Comparison of ENCODE assay signal across 13 mouse cellular contexts in genomic region chr14:77633172-77633542, GRCm38 (mm10).
"Had no signal": no experiment of that assay in that cellular context is flagged by ENCODE, and none has a peak within 500 bp of the region (broad histone marks: within the 10 kb centered on the region; RNA-seq: fewer than 3 reads in every experiment).

No protein-coding gene starts in this region.

- H3K4me2 ChIP-seq: intestine, embryonic 15.5 days; kidney, embryonic 15.5 days; limb, embryonic 13.5 days; stomach, embryonic 15.5 days had no signal

- H3K27ac ChIP-seq: kidney, embryonic 15.5 days; limb, embryonic 13.5 days; liver, embryonic 14.5 days had no signal

- H3K27me3 ChIP-seq: intestine, embryonic 15.5 days; kidney, embryonic 15.5 days; limb, embryonic 13.5 days; stomach, embryonic 15.5 days had no signal

- H3K9me3 ChIP-seq: intestine, embryonic 15.5 days; kidney, embryonic 15.5 days; limb, embryonic 13.5 days; stomach, embryonic 15.5 days had no signal

- H3K4me3 ChIP-seq: intestine, embryonic 15.5 days; kidney, embryonic 15.5 days; limb, embryonic 13.5 days; stomach, embryonic 15.5 days had no signal

- DNase-seq: kidney, adult 2 months; kidney, postnatal 14 days; left cerebral cortex, postnatal 4 days; lung, adult 18-20 months; lung, postnatal 14 days; right cerebral cortex, postnatal 14 days; thymus, adult 2 months; thymus, postnatal 25 days had no signal

- H3K36me3 ChIP-seq: intestine, embryonic 15.5 days; kidney, embryonic 15.5 days; limb, embryonic 13.5 days; stomach, embryonic 15.5 days had no signal

- H3K9ac ChIP-seq: intestine, embryonic 15.5 days; kidney, embryonic 15.5 days; limb, embryonic 13.5 days; liver, embryonic 14.5 days; stomach, embryonic 15.5 days had no signal
